Mouse (Mus musculus) spleen, adult 2 months (tissue): ENCODE measurements around the gene Kl. TPM values are rescaled to one million over a fixed set of nuclear protein-coding genes. Genes with fewer than 3 reads are reported as not detected.

Experiments used
- DNase-seq, 2 experiments: peaks; one replicate each; pipeline versions ENCODE4 v3.0.0 to v3.0.0-alpha.2; 2012 to 2021; ENCODE audit warnings: low spot score in 2 of 2, low read depth in 1 of 2
- H3K27ac ChIP-seq: fragments of 200-500 bp; 2 replicates; pipeline ENCODE4 v1.5.1; 2012; ENCODE audit warnings: low read length, inconsistent platforms; ENCODE audit not compliant: insufficient read depth
- H3K27me3 ChIP-seq: fragments of 200-500 bp; 2 replicates; pipeline ENCODE4 v1.6.1; 2012; ENCODE audit warnings: mild to moderate bottlenecking, moderate library complexity, low read length, inconsistent platforms; ENCODE audit not compliant: control insufficient read depth, insufficient read depth
- H3K36me3 ChIP-seq: fragments of 200-500 bp; 2 replicates; pipeline ENCODE4 v1.6.1; 2012; ENCODE audit warnings: mild to moderate bottlenecking, low read length, inconsistent platforms; ENCODE audit not compliant: control insufficient read depth, insufficient read depth
- H3K4me1 ChIP-seq: fragments of 200-500 bp; 2 replicates; pipeline ENCODE4 v1.6.1; 2011; ENCODE audit warnings: inconsistent platforms; ENCODE audit not compliant: control insufficient read depth, insufficient read depth, insufficient read length
- H3K4me3 ChIP-seq: fragments of 200-500 bp; 2 replicates; pipeline ENCODE4 v1.5.1; 2011; ENCODE audit warnings: mild to moderate bottlenecking, inconsistent platforms; ENCODE audit not compliant: insufficient read depth, insufficient read length; ENCODE audit errors: extremely low read depth
- CTCF ChIP-seq: fragments of 200-500 bp; IDR thresholded peaks from 2 replicates; pipeline ENCODE4 v1.5.1; 2011; ENCODE audit warnings: mild to moderate bottlenecking, inconsistent platforms; ENCODE audit not compliant: insufficient read depth, insufficient read length, insufficient replicate concordance; ENCODE audit errors: extremely low read depth
- POLR2A ChIP-seq: fragments of 200-500 bp; IDR thresholded peaks from 2 replicates; pipeline ENCODE4 v1.6.1; 2011; ENCODE audit warnings: low read depth, low read length, inconsistent platforms
- WGBS: fragments of 180-500 bp; shearing (Covaris S2); methylation state at CpG from one replicate; pipeline ENCODE4 v1.1.7; 2018; 5-methylcytosine and 5-hydroxymethylcytosine counted together
- polyA plus RNA-seq: library from polyadenylated mRNA; depleted of rRNA; stranded (reverse); fragments of >200 nt; gene quantifications from 2 replicates; pipeline ENCODE4 v1.2.3, GENCODE M21; 2012

The Kl gene
- polyA plus RNA-seq, 1 experiment = 0.05 TPM

DNA sequence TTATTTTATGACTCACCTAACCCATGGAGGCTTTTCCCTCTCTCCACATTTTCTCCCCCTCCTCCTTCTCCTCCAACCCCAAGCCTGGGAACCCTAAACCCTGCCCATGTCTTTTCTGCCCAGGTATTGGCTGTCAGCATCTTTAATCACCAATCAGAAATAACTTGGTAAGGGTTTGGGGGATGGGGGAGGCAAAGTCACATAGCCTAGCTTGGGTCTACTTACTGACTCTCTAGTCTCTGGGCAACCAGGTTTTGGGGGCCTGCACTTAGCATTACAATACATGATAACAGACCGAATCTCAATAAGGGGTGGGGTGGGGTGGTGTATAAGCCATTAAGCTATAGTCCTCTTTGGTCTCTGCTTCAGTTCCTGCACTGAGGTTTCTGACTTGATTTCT, 10.3 kb downstream of the Kl start:
- Histone ChIP-seq H3K27me3 (no peaks in the 10 kb centered on the region), H3K27ac (no peak overlapping the region), H3K4me1 (no peaks in the 10 kb centered on the region), H3K4me3 (no peak overlapping the region), H3K36me3 (no peaks in the 10 kb centered on the region)
- TF ChIP-seq POLR2A (no peak), CTCF (no peak)
- DNase-seq = no peak
- WGBS = 89% methylated on average over 1 of the region's 1 CpGs

GRCm38 (mm10) chr5:150967925-150968324, 15.5 kb downstream of the Kl start:
- Histone ChIP-seq H3K27ac (no peak overlapping the region), H3K4me1 (no peaks in the 10 kb centered on the region), H3K4me3 (no peak overlapping the region), H3K27me3 (no peaks in the 10 kb centered on the region), H3K36me3 (no peaks in the 10 kb centered on the region)
- WGBS = 95% methylated on average over 2 of the region's 2 CpGs
- no peak for DNase-seq
- no peak for TF ChIP-seq POLR2A
- no peak for TF ChIP-seq CTCF

GRCm38 (mm10) chr5:150970551-150970950, 18.1 kb downstream of the Kl start:
- Histone ChIP-seq H3K27ac (no peak overlapping the region), H3K4me1 (no peaks in the 10 kb centered on the region)
- DNase-seq = no peak

GRCm38 (mm10) chr5:150971126-150971525, 18.7 kb downstream of the Kl start:
- Histone ChIP-seq H3K4me3 (no peak overlapping the region), H3K27me3 (no peaks in the 10 kb centered on the region), H3K27ac (no peak overlapping the region), H3K4me1 (no peaks in the 10 kb centered on the region), H3K36me3 (no peaks in the 10 kb centered on the region)
- 79% methylated on average over 6 of the region's 6 CpGs for WGBS
- DNase-seq = no peak
- TF ChIP-seq CTCF (no peak), POLR2A (no peak)

More at GRCm38 (mm10) chr5:150970551-150970950, 18.1 kb downstream of the Kl start:
- Histone ChIP-seq H3K27me3 (no peaks in the 10 kb centered on the region), H3K4me3 (no peak overlapping the region), H3K36me3 (no peaks in the 10 kb centered on the region)
- 34% methylated on average over 3 of the region's 3 CpGs for WGBS
- no peak for TF ChIP-seq CTCF
- TF ChIP-seq POLR2A = no peak

GRCm38 (mm10) chr5:150974226-150974625, 21.8 kb downstream of the Kl start:
- H3K27me3 ChIP-seq = no peaks in the 10 kb centered on the region
- H3K27ac ChIP-seq = no peak overlapping the region
- WGBS = 88% methylated on average over 3 of the region's 3 CpGs
- no peaks in the 10 kb centered on the region for H3K36me3 ChIP-seq
- H3K4me3 ChIP-seq = no peak overlapping the region
- no peak for DNase-seq
- no peak for TF ChIP-seq POLR2A
- TF ChIP-seq CTCF = no peak
- no peaks in the 10 kb centered on the region for H3K4me1 ChIP-seq

DNA sequence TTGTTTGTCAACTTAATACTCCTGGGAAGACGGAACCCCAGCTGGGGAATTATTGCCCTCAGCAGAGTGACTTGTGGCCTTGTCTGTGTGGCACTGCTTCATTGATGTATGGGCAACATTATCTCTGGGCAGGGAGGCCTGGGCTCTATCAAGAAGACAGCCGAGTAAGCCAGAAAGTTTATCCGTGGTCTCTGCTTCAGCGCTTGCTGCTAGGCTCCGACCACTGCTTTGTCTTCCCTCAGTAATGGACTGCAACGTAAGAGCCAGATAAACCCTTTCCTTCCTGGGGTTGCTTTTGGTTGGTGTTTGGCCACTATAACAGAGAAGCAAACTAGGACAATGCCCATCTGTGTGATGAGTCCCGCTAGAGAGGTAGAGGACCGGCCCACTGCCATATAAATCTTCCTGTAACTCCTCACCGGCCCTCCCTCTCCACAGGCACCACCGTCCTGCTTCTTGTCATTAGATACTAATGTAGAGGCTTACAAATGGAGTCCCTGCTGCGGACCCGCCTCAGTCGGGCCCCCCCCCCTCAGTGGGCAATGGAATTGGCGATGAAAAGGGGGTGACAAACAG, 25.1 kb downstream of the Kl start:
- DNase-seq = no peak
- H3K27ac ChIP-seq = no peak overlapping the region
- TF ChIP-seq CTCF (no peak), POLR2A (no peak)

GRCm38 (mm10) chr5:150979341-150980136, 27.1 kb downstream of the Kl start:
- WGBS = 86% methylated on average over 5 of the region's 5 CpGs

More for the DNA sequence above, 25.1 kb downstream of the Kl start:
- no peak overlapping the region for H3K4me3 ChIP-seq
- H3K27me3 ChIP-seq = no peaks in the 10 kb centered on the region
- H3K4me1 ChIP-seq = no peaks in the 10 kb centered on the region
- 87% methylated on average over 14 of the region's 14 CpGs for WGBS
- no peaks in the 10 kb centered on the region for H3K36me3 ChIP-seq

More at GRCm38 (mm10) chr5:150979341-150980136, 27.1 kb downstream of the Kl start:
- no peaks in the 10 kb centered on the region for H3K36me3 ChIP-seq
- H3K27me3 ChIP-seq = no peaks in the 10 kb centered on the region
- no peaks in the 10 kb centered on the region for H3K4me1 ChIP-seq
- TF ChIP-seq CTCF (no peak), POLR2A (no peak)
- no peak for DNase-seq
- H3K27ac ChIP-seq = no peak overlapping the region
- H3K4me3 ChIP-seq = no peak overlapping the region
